Mouse (Mus musculus): ENCODE measurements at regions not wholly inside any gene's neighbourhood (a gene's known extent, or its start where the extent isn't known, plus 50 kb on each side); places are given as distances from the start of the nearest gene placed in this dataset.

GRCm38 (mm10) chr8:12036349-12036748, 196.1 kb downstream of the Tex29 start:
- Histone ChIP-seq H3K36me3 (ENCODE audit: control insufficient read depth, insufficient read depth, low read length) (no peaks in the 10 kb centered on the region), H3K9me3 (ENCODE audit: control insufficient read depth, low read length) (no peaks in the 10 kb centered on the region), H3K4me2 (ENCODE audit: low read depth, low read length) (no peak overlapping the region), H3K4me1 (ENCODE audit: control insufficient read depth, insufficient read depth, low read length) (peaks cover 9% of the 10 kb centered on the region; the same call in 1 of the 2 replicates), H3K27ac (replicated peaks; ENCODE audit: low read depth, low read length) (no peak overlapping the region), H3K4me3 (ENCODE audit: low read depth, low read length) (no peak overlapping the region), H3K27me3 (replicated peaks; ENCODE audit: control insufficient read depth, insufficient read depth, low read length) (no peaks in the 10 kb centered on the region), H3K9ac (ENCODE audit: low read depth, low read length) (no peak overlapping the region)
- WGBS: 74% methylated on average over 3 of the region's 3 CpGs
- ATAC-seq (ENCODE audit: low read depth) (no peak), DNase-seq (ENCODE audit: low spot score) (no peak)

- no peaks in the 10 kb centered on the region for H3K4me1 ChIP-seq (ENCODE audit: control insufficient read depth, insufficient read depth, low read length)
- no peak overlapping the region for H3K9ac ChIP-seq (ENCODE audit: low read depth, low read length)
- no peak overlapping the region for H3K27ac ChIP-seq (replicated peaks; ENCODE audit: low read depth, low read length)
- DNase-seq (ENCODE audit: low spot score): no peak
- no peaks in the 10 kb centered on the region for H3K36me3 ChIP-seq (ENCODE audit: control insufficient read depth, insufficient read depth, low read length)
- WGBS: 77% methylated on average over 3 of the region's 3 CpGs
- H3K9me3 ChIP-seq (ENCODE audit: control insufficient read depth, low read length): no peaks in the 10 kb centered on the region
- no peak overlapping the region for H3K4me2 ChIP-seq (ENCODE audit: low read depth, low read length)
- no peak overlapping the region for H3K4me3 ChIP-seq (ENCODE audit: low read depth, low read length)
- H3K27me3 ChIP-seq (replicated peaks; ENCODE audit: control insufficient read depth, insufficient read depth, low read length): no peaks in the 10 kb centered on the region
- no peak for ATAC-seq (ENCODE audit: low read depth)
Observed at GRCm38 (mm10) chr8:12040924-12041323, 200.7 kb downstream of the Tex29 start.

- DNase-seq (ENCODE audit: low spot score): no peak
- no peaks in the 10 kb centered on the region for H3K36me3 ChIP-seq (ENCODE audit: control insufficient read depth, insufficient read depth, low read length)
- no peak for ATAC-seq (ENCODE audit: low read depth)
- 61% methylated on average over 6 of the region's 6 CpGs for WGBS
- H3K9ac ChIP-seq (ENCODE audit: low read depth, low read length): no peak overlapping the region
- no peaks in the 10 kb centered on the region for H3K9me3 ChIP-seq (ENCODE audit: control insufficient read depth, low read length)
- no peak overlapping the region for H3K4me3 ChIP-seq (ENCODE audit: low read depth, low read length)
- H3K4me1 ChIP-seq (ENCODE audit: control insufficient read depth, insufficient read depth, low read length): no peaks in the 10 kb centered on the region
- no peak overlapping the region for H3K27ac ChIP-seq (replicated peaks; ENCODE audit: low read depth, low read length)
- H3K4me2 ChIP-seq (ENCODE audit: low read depth, low read length): no peak overlapping the region
- H3K27me3 ChIP-seq (replicated peaks; ENCODE audit: control insufficient read depth, insufficient read depth, low read length): no peaks in the 10 kb centered on the region
Observed at GRCm38 (mm10) chr8:12041662-12042061, 201.4 kb downstream of the Tex29 start.

- ATAC-seq (ENCODE audit: low read depth): no peak
- DNase-seq (ENCODE audit: low spot score): no peak
Observed at GRCm38 (mm10) chr8:12050841-12051240, 210.6 kb downstream of the Tex29 start.

GRCm38 (mm10) chr8:12051357-12051756, 211.1 kb downstream of the Tex29 start:
- no peaks in the 10 kb centered on the region for H3K36me3 ChIP-seq (ENCODE audit: control insufficient read depth, insufficient read depth, low read length)
- DNase-seq (ENCODE audit: low spot score) (no peak), ATAC-seq (ENCODE audit: low read depth) (no peak; the same call in 1 of the 2 replicates)
- no peaks in the 10 kb centered on the region for H3K4me1 ChIP-seq (ENCODE audit: control insufficient read depth, insufficient read depth, low read length)
- no peaks in the 10 kb centered on the region for H3K9me3 ChIP-seq (ENCODE audit: control insufficient read depth, low read length)
- no peak overlapping the region for H3K4me3 ChIP-seq (ENCODE audit: low read depth, low read length)
- 33% methylated on average over 12 of the region's 12 CpGs for WGBS
- no peaks in the 10 kb centered on the region for H3K27me3 ChIP-seq (replicated peaks; ENCODE audit: control insufficient read depth, insufficient read depth, low read length)
- H3K27ac ChIP-seq (replicated peaks; ENCODE audit: low read depth, low read length): no peak overlapping the region
- no peak overlapping the region for H3K9ac ChIP-seq (ENCODE audit: low read depth, low read length)
- H3K4me2 ChIP-seq (ENCODE audit: low read depth, low read length): no peak overlapping the region

More at GRCm38 (mm10) chr8:12050841-12051240, 210.6 kb downstream of the Tex29 start:
- Histone ChIP-seq H3K4me1 (ENCODE audit: control insufficient read depth, insufficient read depth, low read length) (no peaks in the 10 kb centered on the region), H3K9ac (ENCODE audit: low read depth, low read length) (no peak overlapping the region), H3K9me3 (ENCODE audit: control insufficient read depth, low read length) (no peaks in the 10 kb centered on the region), H3K4me3 (ENCODE audit: low read depth, low read length) (no peak overlapping the region), H3K36me3 (ENCODE audit: control insufficient read depth, insufficient read depth, low read length) (no peaks in the 10 kb centered on the region), H3K27me3 (replicated peaks; ENCODE audit: control insufficient read depth, insufficient read depth, low read length) (no peaks in the 10 kb centered on the region), H3K4me2 (ENCODE audit: low read depth, low read length) (no peak overlapping the region), H3K27ac (replicated peaks; ENCODE audit: low read depth, low read length) (no peak overlapping the region)
- WGBS: 28% methylated on average over 5 of the region's 5 CpGs

- 86% methylated on average over 8 of the region's 9 CpGs for WGBS
Observed at GRCm38 (mm10) chr8:12055931-12056330, 215.7 kb downstream of the Tex29 start.

GRCm38 (mm10) chr8:12061237-12061636, 217.4 kb upstream of the A230072I06Rik start:
- Histone ChIP-seq H3K27me3 (replicated peaks; ENCODE audit: control insufficient read depth, insufficient read depth, low read length) (no peaks in the 10 kb centered on the region), H3K9ac (ENCODE audit: low read depth, low read length) (no peak overlapping the region), H3K4me1 (ENCODE audit: control insufficient read depth, insufficient read depth, low read length) (no peaks in the 10 kb centered on the region), H3K4me2 (ENCODE audit: low read depth, low read length) (no peak overlapping the region), H3K27ac (replicated peaks; ENCODE audit: low read depth, low read length) (no peak overlapping the region), H3K4me3 (ENCODE audit: low read depth, low read length) (no peak overlapping the region), H3K9me3 (ENCODE audit: control insufficient read depth, low read length) (no peaks in the 10 kb centered on the region), H3K36me3 (ENCODE audit: control insufficient read depth, insufficient read depth, low read length) (no peaks in the 10 kb centered on the region)
- no peak for ATAC-seq (ENCODE audit: low read depth)
- WGBS: 55% methylated on average over 13 of the region's 13 CpGs
- no peak for DNase-seq (ENCODE audit: low spot score)

More at GRCm38 (mm10) chr8:12055931-12056330, 215.7 kb downstream of the Tex29 start:
- ATAC-seq (ENCODE audit: low read depth) (no peak), DNase-seq (ENCODE audit: low spot score) (no peak)
- Histone ChIP-seq H3K27ac (replicated peaks; ENCODE audit: low read depth, low read length) (no peak overlapping the region), H3K4me2 (ENCODE audit: low read depth, low read length) (no peak overlapping the region), H3K27me3 (replicated peaks; ENCODE audit: control insufficient read depth, insufficient read depth, low read length) (no peaks in the 10 kb centered on the region), H3K36me3 (ENCODE audit: control insufficient read depth, insufficient read depth, low read length) (no peaks in the 10 kb centered on the region), H3K4me1 (ENCODE audit: control insufficient read depth, insufficient read depth, low read length) (no peaks in the 10 kb centered on the region), H3K9ac (ENCODE audit: low read depth, low read length) (no peak overlapping the region), H3K9me3 (ENCODE audit: control insufficient read depth, low read length) (no peaks in the 10 kb centered on the region), H3K4me3 (ENCODE audit: low read depth, low read length) (no peak overlapping the region)

- WGBS: 70% methylated on average over 8 of the region's 8 CpGs
- Histone ChIP-seq H3K9ac (ENCODE audit: low read depth, low read length) (no peak overlapping the region), H3K4me1 (ENCODE audit: control insufficient read depth, insufficient read depth, low read length) (no peaks in the 10 kb centered on the region), H3K9me3 (ENCODE audit: control insufficient read depth, low read length) (no peaks in the 10 kb centered on the region), H3K36me3 (ENCODE audit: control insufficient read depth, insufficient read depth, low read length) (no peaks in the 10 kb centered on the region), H3K4me3 (ENCODE audit: low read depth, low read length) (no peak overlapping the region), H3K27ac (replicated peaks; ENCODE audit: low read depth, low read length) (no peak overlapping the region), H3K27me3 (replicated peaks; ENCODE audit: control insufficient read depth, insufficient read depth, low read length) (no peaks in the 10 kb centered on the region), H3K4me2 (ENCODE audit: low read depth, low read length) (no peak overlapping the region)
- no peak for DNase-seq (ENCODE audit: low spot score)
- ATAC-seq (ENCODE audit: low read depth): no peak
Observed at GRCm38 (mm10) chr8:12062710-12063109, 215.9 kb upstream of the A230072I06Rik start.

GRCm38 (mm10) chr8:12064664-12065063, 214.0 kb upstream of the A230072I06Rik start:
- Histone ChIP-seq H3K9me3 (ENCODE audit: control insufficient read depth, low read length) (no peaks in the 10 kb centered on the region), H3K36me3 (ENCODE audit: control insufficient read depth, insufficient read depth, low read length) (no peaks in the 10 kb centered on the region), H3K27me3 (replicated peaks; ENCODE audit: control insufficient read depth, insufficient read depth, low read length) (no peaks in the 10 kb centered on the region), H3K4me1 (ENCODE audit: control insufficient read depth, insufficient read depth, low read length) (no peaks in the 10 kb centered on the region), H3K4me2 (ENCODE audit: low read depth, low read length) (no peak overlapping the region), H3K27ac (replicated peaks; ENCODE audit: low read depth, low read length) (no peak overlapping the region), H3K4me3 (ENCODE audit: low read depth, low read length) (no peak overlapping the region), H3K9ac (ENCODE audit: low read depth, low read length) (no peak overlapping the region)
- 84% methylated on average over 7 of the region's 7 CpGs for WGBS
- no peak for DNase-seq (ENCODE audit: low spot score)
- no peak for ATAC-seq (ENCODE audit: low read depth)

Data from embryonic facial prominence, embryonic 14.5 days (tissue).